Mouse (Mus musculus): Measurements from ENCODE around the gene Tmem192. TPM values are rescaled to one million over a fixed set of nuclear protein-coding genes. Genes with fewer than 3 reads are reported as not detected.

Tmem192 gene
- polyA plus RNA-seq, 1 experiment: 30.5 TPM

DNA sequence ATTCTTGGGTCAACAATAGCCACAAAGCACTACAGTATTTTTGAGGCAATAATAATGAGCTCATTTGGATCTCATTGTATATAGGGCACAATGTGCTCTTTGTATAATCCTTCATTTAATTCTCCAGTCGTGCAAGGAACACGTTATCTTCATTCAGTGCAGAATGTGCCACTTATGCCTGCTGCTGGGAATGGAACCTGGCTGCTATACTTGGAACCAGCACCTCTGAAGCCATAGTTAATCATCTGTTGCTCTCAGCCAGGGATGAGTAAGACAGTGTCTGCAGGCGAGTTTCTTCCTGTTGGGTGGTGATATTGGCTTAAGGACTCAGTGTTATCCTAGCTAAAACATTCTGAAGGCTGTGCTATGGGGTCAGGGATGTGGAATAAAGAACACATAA, 43.2 kb upstream of the Tmem192 start:
- H3K79me3 ChIP-seq (ENCODE audit: low read depth): no peaks in the 10 kb centered on the region
- no peaks in the 10 kb centered on the region for H3K36me3 ChIP-seq (ENCODE audit: control insufficient read depth, insufficient read depth)
- no peaks in the 10 kb centered on the region for H3K27me3 ChIP-seq (ENCODE audit: control insufficient read depth, insufficient read depth, insufficient read length)
- no peaks in the 10 kb centered on the region for H3K79me2 ChIP-seq (ENCODE audit: control insufficient read depth, insufficient read depth)
- TF ChIP-seq CEBPB (IDR thresholded peaks at IDR 0.05; ENCODE audit: low read depth): no peak
- no peak for TF ChIP-seq USF1 (IDR thresholded peaks at IDR 0.05; ENCODE audit: low read depth)
- TF ChIP-seq MYOD1 (IDR thresholded peaks at IDR 0.05; ENCODE audit: control insufficient read depth, insufficient read length, low read depth): no peak
- TF ChIP-seq CTCF (IDR thresholded peaks at IDR 0.05; ENCODE audit: control insufficient read depth, insufficient read depth, insufficient read length): no peak
- TF ChIP-seq MAX (IDR thresholded peaks at IDR 0.05): no peak
- TF ChIP-seq FOSL1 (IDR thresholded peaks at IDR 0.05; ENCODE audit: insufficient read depth, low read length, poor library complexity, severe bottlenecking): no peak
- TF ChIP-seq MYOG (IDR thresholded peaks at IDR 0.05; ENCODE audit: control insufficient read depth, extremely low read depth, insufficient read length): no peak
- H3ac ChIP-seq (ENCODE audit: control insufficient read depth, insufficient read length, low read depth): no peak overlapping the region
- no peak overlapping the region for H3K4me3 ChIP-seq (ENCODE audit: insufficient read depth, poor library complexity, severe bottlenecking)

DNA sequence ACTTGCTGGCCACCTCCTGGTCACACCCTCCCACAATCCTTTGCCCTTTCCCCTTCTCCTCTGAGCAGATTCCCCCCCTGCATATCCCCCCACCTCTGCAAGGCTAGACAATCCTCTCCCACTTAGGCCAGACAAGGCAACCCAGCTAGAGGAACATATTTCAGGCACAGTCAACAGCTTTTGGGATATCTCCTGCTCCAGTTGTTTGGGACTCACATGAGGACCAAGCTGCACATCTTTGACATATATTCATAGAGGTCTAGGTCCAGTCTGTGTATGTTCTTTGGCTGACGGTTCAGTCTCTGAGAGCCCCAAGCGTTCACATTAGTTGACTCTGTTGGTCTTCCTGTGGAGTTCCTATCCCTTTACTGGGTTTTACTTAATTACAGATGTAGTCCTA, 37.0 kb upstream of the Tmem192 start:
- Histone ChIP-seq H3K4me3 (ENCODE audit: insufficient read depth, poor library complexity, severe bottlenecking) (no peak overlapping the region), H3K79me2 (ENCODE audit: control insufficient read depth, insufficient read depth) (no peaks in the 10 kb centered on the region), H3K79me3 (ENCODE audit: low read depth) (no peaks in the 10 kb centered on the region), H3K36me3 (ENCODE audit: control insufficient read depth, insufficient read depth) (no peaks in the 10 kb centered on the region), H3ac (ENCODE audit: control insufficient read depth, insufficient read length, low read depth) (no peak overlapping the region), H3K27me3 (ENCODE audit: control insufficient read depth, insufficient read depth, insufficient read length) (no peaks in the 10 kb centered on the region)
- TF ChIP-seq MYOG (IDR thresholded peaks at IDR 0.05; ENCODE audit: control insufficient read depth, extremely low read depth, insufficient read length) (no peak), CTCF (IDR thresholded peaks at IDR 0.05; ENCODE audit: control insufficient read depth, insufficient read depth, insufficient read length) (no peak), MAX (IDR thresholded peaks at IDR 0.05) (no peak), CEBPB (IDR thresholded peaks at IDR 0.05; ENCODE audit: low read depth) (no peak), MYOD1 (IDR thresholded peaks at IDR 0.05; ENCODE audit: control insufficient read depth, insufficient read length, low read depth) (no peak), USF1 (IDR thresholded peaks at IDR 0.05; ENCODE audit: low read depth) (no peak), FOSL1 (IDR thresholded peaks at IDR 0.05; ENCODE audit: insufficient read depth, low read length, poor library complexity, severe bottlenecking) (no peak)

GRCm38 (mm10) chr8:64916793-64917192, 30.2 kb upstream of the Tmem192 start:
- Histone ChIP-seq H3ac (ENCODE audit: control insufficient read depth, insufficient read length, low read depth) (no peak overlapping the region), H3K27me3 (ENCODE audit: control insufficient read depth, insufficient read depth, insufficient read length) (no peaks in the 10 kb centered on the region), H3K36me3 (ENCODE audit: control insufficient read depth, insufficient read depth) (no peaks in the 10 kb centered on the region), H3K4me3 (ENCODE audit: insufficient read depth, poor library complexity, severe bottlenecking) (no peak overlapping the region), H3K79me3 (ENCODE audit: low read depth) (no peaks in the 10 kb centered on the region), H3K79me2 (ENCODE audit: control insufficient read depth, insufficient read depth) (no peaks in the 10 kb centered on the region)
- TF ChIP-seq USF1 (IDR thresholded peaks at IDR 0.05; ENCODE audit: low read depth) (no peak), CTCF (IDR thresholded peaks at IDR 0.05; ENCODE audit: control insufficient read depth, insufficient read depth, insufficient read length) (no peak), MYOG (IDR thresholded peaks at IDR 0.05; ENCODE audit: control insufficient read depth, extremely low read depth, insufficient read length) (no peak), FOSL1 (IDR thresholded peaks at IDR 0.05; ENCODE audit: insufficient read depth, low read length, poor library complexity, severe bottlenecking) (no peak), CEBPB (IDR thresholded peaks at IDR 0.05; ENCODE audit: low read depth) (no peak), MAX (IDR thresholded peaks at IDR 0.05) (no peak), MYOD1 (IDR thresholded peaks at IDR 0.05; ENCODE audit: control insufficient read depth, insufficient read length, low read depth) (no peak)

- Histone ChIP-seq H3K4me3 (ENCODE audit: insufficient read depth, poor library complexity, severe bottlenecking) (no peak overlapping the region), H3ac (ENCODE audit: control insufficient read depth, insufficient read length, low read depth) (no peak overlapping the region), H3K79me3 (ENCODE audit: low read depth) (no peaks in the 10 kb centered on the region), H3K27me3 (ENCODE audit: control insufficient read depth, insufficient read depth, insufficient read length) (no peaks in the 10 kb centered on the region), H3K36me3 (ENCODE audit: control insufficient read depth, insufficient read depth) (no peaks in the 10 kb centered on the region), H3K79me2 (ENCODE audit: control insufficient read depth, insufficient read depth) (no peaks in the 10 kb centered on the region)
- TF ChIP-seq CTCF (IDR thresholded peaks at IDR 0.05; ENCODE audit: control insufficient read depth, insufficient read depth, insufficient read length) (no peak), CEBPB (IDR thresholded peaks at IDR 0.05; ENCODE audit: low read depth) (no peak), MYOD1 (IDR thresholded peaks at IDR 0.05; ENCODE audit: control insufficient read depth, insufficient read length, low read depth) (no peak), MAX (IDR thresholded peaks at IDR 0.05) (no peak), FOSL1 (IDR thresholded peaks at IDR 0.05; ENCODE audit: insufficient read depth, low read length, poor library complexity, severe bottlenecking) (no peak), MYOG (IDR thresholded peaks at IDR 0.05; ENCODE audit: control insufficient read depth, extremely low read depth, insufficient read length) (no peak), USF1 (IDR thresholded peaks at IDR 0.05; ENCODE audit: low read depth) (no peak)
Measured at GRCm38 (mm10) chr8:64923329-64923728, 23.7 kb upstream of the Tmem192 start.

DNA sequence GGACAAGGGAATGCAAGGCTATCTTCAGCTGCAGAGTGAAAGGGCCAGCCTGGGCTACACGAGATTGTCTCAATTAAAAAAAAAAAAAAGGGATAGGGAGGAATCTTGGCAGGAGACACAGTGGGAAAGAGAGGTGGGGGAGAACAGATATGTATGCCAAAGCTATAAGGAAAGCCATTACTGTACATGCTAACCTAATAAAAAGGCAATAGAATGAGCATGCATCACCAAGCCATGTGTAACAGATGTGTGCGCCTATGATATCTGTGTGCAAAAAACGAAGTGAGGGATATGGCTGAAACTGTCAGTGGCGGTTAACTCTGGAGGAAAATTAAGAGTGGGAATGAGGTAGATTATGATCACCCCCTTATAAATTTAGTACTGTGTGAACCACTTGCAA, 21.2 kb upstream of the Tmem192 start:
- Histone ChIP-seq H3K36me3 (ENCODE audit: control insufficient read depth, insufficient read depth) (no peaks in the 10 kb centered on the region), H3ac (ENCODE audit: control insufficient read depth, insufficient read length, low read depth) (no peak overlapping the region), H3K27me3 (ENCODE audit: control insufficient read depth, insufficient read depth, insufficient read length) (no peaks in the 10 kb centered on the region), H3K79me3 (ENCODE audit: low read depth) (no peaks in the 10 kb centered on the region), H3K79me2 (ENCODE audit: control insufficient read depth, insufficient read depth) (no peaks in the 10 kb centered on the region), H3K4me3 (ENCODE audit: insufficient read depth, poor library complexity, severe bottlenecking) (no peak overlapping the region)
- no peak for TF ChIP-seq CEBPB (IDR thresholded peaks at IDR 0.05; ENCODE audit: low read depth)
- TF ChIP-seq MYOD1 (IDR thresholded peaks at IDR 0.05; ENCODE audit: control insufficient read depth, insufficient read length, low read depth): no peak

DNA sequence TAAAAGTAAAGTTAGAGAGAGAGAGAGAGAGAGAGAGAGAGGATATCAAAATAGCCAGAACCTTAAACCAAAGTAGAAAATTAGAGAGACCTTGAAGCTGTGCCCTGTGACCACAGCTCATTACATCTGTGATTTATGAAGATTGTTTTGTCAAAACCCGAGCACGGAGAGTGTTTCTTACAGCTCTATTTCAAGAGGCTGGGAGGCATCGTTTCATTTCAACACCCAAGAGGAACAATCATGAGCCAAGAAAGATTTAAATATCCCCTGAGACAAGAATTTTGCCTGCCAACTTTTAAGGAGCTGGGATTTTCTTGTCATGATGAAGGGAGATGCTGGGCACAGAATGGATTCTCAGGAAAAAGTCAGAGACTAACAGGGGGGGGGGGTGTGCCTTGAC, 20.6 kb upstream of the Tmem192 start:
- Histone ChIP-seq H3K4me3 (ENCODE audit: insufficient read depth, poor library complexity, severe bottlenecking) (no peak overlapping the region), H3K36me3 (ENCODE audit: control insufficient read depth, insufficient read depth) (no peaks in the 10 kb centered on the region), H3K27me3 (ENCODE audit: control insufficient read depth, insufficient read depth, insufficient read length) (no peaks in the 10 kb centered on the region), H3K79me2 (ENCODE audit: control insufficient read depth, insufficient read depth) (no peaks in the 10 kb centered on the region), H3K79me3 (ENCODE audit: low read depth) (no peaks in the 10 kb centered on the region), H3ac (ENCODE audit: control insufficient read depth, insufficient read length, low read depth) (no peak overlapping the region)
- TF ChIP-seq MYOD1 (IDR thresholded peaks at IDR 0.05; ENCODE audit: control insufficient read depth, insufficient read length, low read depth) (no peak), FOSL1 (IDR thresholded peaks at IDR 0.05; ENCODE audit: insufficient read depth, low read length, poor library complexity, severe bottlenecking) (no peak), MYOG (IDR thresholded peaks at IDR 0.05; ENCODE audit: control insufficient read depth, extremely low read depth, insufficient read length) (no peak), USF1 (IDR thresholded peaks at IDR 0.05; ENCODE audit: low read depth) (no peak), CTCF (IDR thresholded peaks at IDR 0.05; ENCODE audit: control insufficient read depth, insufficient read depth, insufficient read length) (no peak), MAX (IDR thresholded peaks at IDR 0.05) (no peak), CEBPB (IDR thresholded peaks at IDR 0.05; ENCODE audit: low read depth) (no peak)

Measured in C2C12 (cell line).